Mouse (Mus musculus) layer of hippocampus, postnatal 14 days (tissue): Measurements from ENCODE around the gene Msantd3. TPM values are rescaled to one million over a fixed set of nuclear protein-coding genes. Genes with fewer than 3 reads are reported as not detected.

Experiments
- DNase-seq, 2 experiments: peaks; one replicate each; pipeline ENCODE4 v3.0.0; 2021 to 2022; ENCODE audit warnings: low spot score in 2 of 2, mixed read lengths in 1 of 2
- total RNA-seq, 2 experiments: library from RNA; stranded (reverse); gene quantifications; 2 replicates each; pipeline ENCODE4 v1.2.3; 2021

The Msantd3 gene
- total RNA-seq, 2 experiments from 2014 or later, result 30.6 to 32.7 TPM

- peak in 1 of 2 experiments; percentile 46 for DNase-seq
Observed at GRCm38 (mm10) chr4:48552486-48553064, 12.8 kb downstream of the Msantd3 start.

GRCm38 (mm10) chr4:48554132-48554531, 14.4 kb downstream of the Msantd3 start:
- DNase-seq, result no peak

GRCm38 (mm10) chr4:48555729-48556128, 16.0 kb downstream of the Msantd3 start:
- peak in 1 of 2 experiments; percentile 69 for DNase-seq

GRCm38 (mm10) chr4:48559652-48560051, 19.9 kb downstream of the Msantd3 start:
- no peak for DNase-seq

- DNase-seq, result no peak
Observed at GRCm38 (mm10) chr4:48561824-48562223, 22.1 kb downstream of the Msantd3 start.

DNA sequence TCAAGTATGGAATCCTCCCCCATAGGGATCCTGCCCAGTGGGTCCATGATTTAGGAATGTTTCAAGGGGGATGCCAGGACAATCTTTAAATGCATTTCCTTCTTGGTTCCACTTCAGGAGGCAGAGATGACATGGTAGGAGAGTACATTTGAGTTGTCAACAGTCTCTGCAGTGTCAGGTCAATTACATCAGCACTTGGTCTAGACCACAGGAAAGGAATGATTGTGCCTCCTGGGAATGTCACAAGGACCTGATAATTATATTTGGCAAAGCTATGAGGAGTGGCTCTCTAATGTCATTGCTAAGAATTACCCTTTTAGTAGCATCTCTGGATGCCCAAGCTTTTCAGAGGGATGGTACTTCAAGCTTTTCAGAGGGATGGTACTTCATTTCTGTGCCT, 25.2 kb downstream of the Msantd3 start:
- DNase-seq, result no peak

DNA sequence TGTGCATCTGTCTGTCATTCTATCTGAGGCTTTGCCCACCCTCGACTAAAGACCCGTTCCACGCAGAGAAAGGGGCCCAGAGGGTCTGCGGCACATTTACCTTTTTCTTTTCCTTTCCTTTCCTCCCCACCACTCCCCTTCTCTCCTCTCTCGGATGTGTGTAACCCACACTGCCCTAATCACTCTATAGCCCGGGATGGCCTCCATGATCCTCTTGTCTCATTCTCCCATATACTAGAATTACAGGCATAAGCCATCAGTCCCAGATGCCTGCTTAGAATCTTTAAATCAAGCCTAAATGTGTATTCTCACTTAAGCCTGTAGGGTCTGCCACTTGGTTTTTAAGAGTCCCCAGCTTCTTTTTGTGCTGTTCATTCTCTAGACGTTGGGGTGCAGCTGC, 36.6 kb downstream of the Msantd3 start:
- DNase-seq, result no peak

DNA sequence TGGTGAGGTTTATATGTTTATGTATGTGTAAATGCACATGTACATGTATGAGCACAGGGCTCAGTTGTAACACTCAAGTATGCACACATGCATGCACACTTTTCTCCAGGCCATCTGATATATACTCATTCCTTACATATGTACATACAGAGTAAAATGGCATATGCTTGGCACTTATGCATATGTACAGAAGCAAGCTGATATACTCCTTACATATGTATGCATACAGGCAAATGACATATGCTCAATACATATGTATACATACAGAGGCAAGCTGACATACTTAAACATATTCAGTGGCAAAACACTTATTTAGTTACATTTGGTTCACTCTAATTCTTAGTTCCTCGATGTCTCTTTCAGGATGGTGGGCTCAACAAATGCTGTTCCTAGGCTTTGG, 38.1 kb downstream of the Msantd3 start:
- no peak for DNase-seq

GRCm38 (mm10) chr4:48578399-48578798, 38.7 kb downstream of the Msantd3 start:
- no peak for DNase-seq

DNA sequence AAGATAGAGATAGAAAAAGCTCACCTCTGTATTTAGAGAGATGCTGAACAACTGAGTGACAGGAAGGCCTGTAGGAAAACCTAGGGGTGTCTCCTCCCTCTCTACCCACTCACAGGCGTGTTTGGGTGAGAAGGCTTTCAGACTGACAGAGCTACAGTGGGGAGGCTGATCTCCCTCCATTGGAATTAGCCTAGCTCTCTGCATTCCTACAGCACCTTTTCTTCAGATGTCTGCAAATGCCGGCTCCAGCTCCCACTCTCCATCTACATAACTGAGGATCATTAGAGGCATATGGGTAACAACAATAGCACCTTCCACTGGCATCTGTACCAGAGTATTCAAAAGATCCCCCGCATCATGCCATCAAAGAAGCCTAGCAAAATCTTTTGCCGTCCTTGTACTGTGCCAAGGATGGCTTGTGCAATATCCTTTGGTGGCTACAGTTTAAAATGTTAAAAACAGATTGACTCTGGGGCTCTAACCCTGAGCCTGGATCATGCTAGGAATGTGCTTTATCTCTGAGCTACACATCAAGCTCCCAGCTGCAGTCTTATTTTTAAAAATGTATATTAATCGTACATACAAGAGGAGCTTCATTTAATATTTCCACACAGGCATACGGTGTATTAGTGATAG, 39.9 kb downstream of the Msantd3 start:
- no peak for DNase-seq

DNA sequence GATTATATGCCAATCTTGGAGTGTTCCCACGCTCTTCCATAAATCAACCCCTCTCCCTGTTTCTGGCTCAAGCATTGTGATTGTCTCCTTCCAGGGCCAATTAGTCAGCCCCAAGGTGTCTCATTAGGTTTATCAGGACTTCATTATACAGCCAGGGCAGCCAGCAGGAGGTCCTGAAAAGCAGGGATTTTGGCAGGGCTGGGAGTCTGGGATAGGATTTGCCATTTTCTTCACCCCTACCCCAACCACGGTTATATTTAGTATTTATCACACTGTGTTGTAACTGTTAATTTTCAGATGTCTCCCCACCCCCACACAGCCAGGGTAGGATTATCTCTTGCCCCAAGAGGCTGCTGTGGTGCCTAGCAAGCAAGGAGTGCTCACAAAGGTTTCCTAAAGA, 41.5 kb downstream of the Msantd3 start:
- DNase-seq, result no peak

DNA sequence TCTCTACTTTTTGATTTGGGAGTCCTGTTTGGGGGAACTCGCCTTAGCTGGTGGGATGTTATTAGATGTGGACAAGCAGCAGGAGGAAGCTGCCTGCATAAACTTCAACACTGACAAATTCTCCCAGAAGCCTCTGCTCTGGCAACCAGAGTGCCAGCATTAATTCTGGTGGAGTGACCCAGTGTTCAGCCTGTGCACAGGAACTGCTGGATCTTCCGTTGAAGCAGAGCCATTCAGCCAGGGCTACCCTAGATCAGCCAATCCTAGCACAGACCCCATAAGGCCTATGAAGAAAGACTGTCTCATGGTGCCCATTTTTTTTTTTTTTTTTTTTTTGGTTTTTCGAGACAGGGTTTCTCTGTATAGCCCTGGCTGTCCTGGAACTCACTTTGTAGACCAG, 42.3 kb downstream of the Msantd3 start:
- DNase-seq, result no peak

DNA sequence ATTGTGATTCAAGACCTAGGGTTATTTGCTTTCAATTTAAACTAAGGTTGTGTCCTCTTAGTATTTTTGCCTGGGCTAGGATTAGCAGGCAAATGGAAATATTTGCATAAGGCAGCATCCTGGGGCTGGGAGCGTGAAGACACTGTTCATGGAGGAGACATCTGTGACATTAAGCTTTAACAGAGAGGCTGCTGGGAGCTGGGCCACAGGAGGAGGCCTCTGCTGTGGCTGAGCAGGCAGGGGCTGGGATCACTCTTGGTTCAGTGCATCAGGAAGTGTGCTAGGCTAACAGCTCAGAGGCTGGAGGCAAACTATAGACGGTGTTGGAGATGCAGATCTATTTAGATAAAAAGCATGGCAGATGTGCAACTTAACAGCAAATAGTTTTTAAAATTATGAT, 43.2 kb downstream of the Msantd3 start:
- DNase-seq, result no peak

DNA sequence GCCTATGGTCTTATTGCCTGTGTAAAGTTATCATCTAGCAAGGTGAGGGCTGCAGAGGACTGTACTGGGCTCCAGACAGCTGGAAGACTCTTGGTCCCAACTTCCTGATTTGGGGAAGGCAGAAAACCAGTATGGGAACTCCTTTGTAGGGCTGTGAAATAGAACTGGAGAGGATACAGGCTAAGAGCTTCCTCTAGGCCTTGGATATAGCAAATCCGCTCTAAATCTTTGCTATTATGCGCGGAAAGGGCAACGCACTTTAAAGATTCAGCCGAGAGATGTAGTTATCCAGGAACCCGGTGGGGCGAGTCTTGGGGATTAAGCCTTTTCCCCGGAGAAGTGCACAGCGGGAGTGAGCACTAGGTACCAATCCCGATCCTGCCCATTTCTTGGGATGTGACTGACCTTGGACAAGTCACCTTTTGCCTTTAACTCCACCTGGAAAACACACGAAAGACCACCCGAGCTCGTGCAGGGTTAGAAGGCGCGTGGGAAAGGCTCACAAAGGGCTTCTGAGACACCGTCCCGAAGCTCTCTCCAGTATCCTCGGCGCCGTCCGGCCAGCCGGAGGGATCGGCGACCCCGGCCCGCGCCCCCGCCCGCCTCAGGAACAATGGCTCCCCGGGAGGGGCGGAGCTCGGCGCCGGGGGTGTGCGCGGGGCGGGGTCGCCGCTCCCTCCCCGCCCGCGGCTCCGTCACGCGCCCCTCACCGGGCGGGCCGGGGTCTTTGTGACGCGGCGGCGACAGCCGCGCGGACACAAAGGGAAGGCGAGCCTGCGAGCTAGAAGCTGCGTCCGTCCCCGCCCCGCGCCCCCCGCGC, 44.9 kb downstream of the Msantd3 start, which contains the start of gene Tmeff1:
Gene Tmeff1, plus strand, starts transcription at position 754 of the 820 bp plus-strand sequence.
- peak; percentile 54 to 58 for DNase-seq

DNA sequence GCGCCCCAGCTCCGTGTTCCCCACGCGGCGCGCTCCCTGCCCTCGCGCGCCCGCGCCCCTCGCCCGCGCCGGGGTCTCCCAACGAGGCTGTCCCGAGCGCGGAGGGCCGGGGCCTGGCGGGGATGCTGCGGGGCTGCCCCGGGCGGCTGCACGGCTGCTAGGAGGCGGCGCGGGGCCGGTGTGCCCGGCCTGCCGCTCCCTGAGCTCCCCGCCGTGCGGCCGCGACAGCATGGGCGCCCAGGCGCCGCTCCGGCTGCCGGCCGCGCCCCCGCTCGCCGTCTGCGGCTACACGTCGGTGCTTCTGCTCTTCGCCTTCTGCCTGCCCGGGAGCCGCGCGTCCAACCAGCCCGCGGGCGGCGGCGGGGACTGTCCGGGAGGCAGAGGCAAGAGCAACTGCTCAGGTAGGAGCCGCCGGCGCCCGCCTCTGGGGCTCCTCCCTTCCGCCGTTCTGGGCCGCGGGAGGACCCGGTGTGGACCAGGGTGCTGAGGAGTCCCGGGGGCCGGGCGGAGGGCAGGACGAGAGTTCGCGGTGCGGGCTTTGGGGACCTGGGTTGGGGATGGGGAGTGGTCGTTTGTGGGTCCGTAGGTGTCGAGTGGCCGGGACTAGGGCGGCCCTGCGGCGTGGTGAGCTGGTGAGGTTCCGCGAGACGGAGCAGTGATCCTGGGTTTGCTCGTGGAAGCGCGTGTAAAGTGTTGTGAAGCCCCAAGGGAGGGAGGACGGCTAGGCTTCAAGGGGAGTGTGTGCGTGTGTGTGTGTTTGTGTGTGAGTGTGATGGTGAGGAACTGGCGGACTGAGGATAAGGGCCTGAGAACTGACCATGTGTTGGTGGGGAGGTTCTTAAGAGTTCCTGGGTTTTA, 45.7 kb downstream of the Msantd3 start:
- peak in 1 of 2 experiments; percentile 61 for DNase-seq

- peak in 1 of 2 experiments; percentile 31 for DNase-seq
Observed at GRCm38 (mm10) chr4:48586099-48586821, 46.5 kb downstream of the Msantd3 start.

GRCm38 (mm10) chr4:48587526-48587925, 47.8 kb downstream of the Msantd3 start:
- no peak for DNase-seq

DNA sequence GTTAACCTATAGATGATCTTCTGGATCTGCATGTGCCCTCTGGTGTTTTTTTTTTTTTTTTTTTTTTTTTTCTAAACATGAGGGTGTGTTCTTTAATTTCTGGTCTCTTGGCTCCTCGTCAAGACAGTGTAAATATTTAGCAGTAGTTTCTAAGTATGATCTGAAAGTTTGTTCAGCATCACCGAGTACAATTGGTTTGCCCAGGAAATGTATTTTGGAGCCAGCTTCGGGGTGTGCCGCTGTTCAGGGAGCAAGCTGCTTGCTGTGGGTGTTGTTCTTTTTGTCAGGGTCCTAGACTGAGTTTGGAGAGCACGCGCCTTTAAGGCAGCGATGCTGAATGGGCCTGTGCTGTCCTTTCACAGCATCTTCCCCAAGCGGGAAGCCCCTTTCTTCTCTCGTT, 48.8 kb downstream of the Msantd3 start:
- DNase-seq, result no peak

DNA sequence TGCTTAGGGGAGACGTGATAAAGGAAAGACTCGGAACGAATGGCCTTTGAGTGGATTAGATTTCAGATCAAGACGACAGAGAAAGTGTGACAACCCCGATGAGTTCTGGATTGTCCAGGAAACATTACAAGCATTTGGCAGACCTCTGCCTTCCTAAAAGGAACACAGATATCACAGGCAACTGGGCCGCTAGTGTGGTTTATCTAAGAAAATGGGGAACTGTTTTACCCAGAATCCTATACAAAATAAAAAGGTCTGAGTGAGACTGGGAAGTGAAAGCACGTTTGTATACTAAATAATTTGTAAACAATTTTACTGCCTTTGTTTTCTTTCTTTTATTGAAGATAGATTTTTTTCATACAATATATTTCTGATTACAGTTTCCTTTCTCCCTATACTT, 51.1 kb downstream of the Msantd3 start:
- DNase-seq, result no peak

DNA sequence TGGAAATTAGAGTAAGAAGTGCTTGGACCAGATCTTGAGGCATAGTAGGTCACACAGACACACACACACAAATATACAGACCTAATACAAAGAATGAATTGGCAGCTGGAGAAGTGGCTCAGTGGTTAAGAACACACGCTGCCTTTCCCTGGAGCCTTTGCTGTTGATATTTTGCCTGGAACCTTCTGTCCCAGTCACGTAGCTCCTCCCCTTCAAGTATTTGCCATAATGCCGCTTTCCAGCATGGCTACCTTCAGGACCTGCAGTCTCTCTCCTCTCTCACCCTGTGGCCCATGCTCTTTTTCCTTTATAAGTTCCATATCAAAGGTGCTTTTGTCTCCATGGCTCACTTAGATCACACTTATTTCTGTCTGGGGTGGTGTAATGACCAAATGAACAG, 51.7 kb downstream of the Msantd3 start:
- no peak for DNase-seq

DNA sequence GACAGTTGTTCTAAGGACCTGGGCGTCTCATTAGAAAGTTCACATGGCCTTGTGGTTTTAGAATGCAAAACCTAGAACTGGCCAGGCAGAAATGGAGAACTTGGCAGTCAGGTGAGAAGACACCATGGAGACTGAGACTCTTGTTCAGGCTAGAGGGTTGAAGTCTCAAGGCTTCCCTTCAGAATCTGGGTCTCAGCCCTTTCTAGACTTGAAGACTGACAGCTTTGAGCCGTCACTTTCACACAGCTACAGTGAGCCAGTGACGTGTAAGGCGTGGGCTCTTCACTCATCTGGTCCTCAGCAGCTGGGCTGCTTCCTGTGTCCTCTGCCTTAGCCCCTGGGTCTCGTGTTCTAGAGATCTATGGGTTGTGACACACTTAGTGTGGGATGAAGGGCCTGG, 52.6 kb downstream of the Msantd3 start:
- no peak for DNase-seq
